Mouse (Mus musculus): ENCODE measurements around the gene Cdk9.
A peak's percentile ranks its signal among the peaks of the same experiment; 100 is the strongest.

The Cdk9 gene

GRCm38 (mm10) chr2:32704021-32704421, 8.9 kb downstream of the Cdk9 start, which contains the start of gene Fpgs:
Fpgs (minus strand) TSS chr2:32704145.
- TF ChIP-seq GATA4 (IDR thresholded peaks at IDR 0.05; ENCODE audit: insufficient replicate concordance, low read length) = no peak

- TF ChIP-seq GATA4 (IDR thresholded peaks at IDR 0.05; ENCODE audit: insufficient replicate concordance, low read length) = no peak
Observed at GRCm38 (mm10) chr2:32703046-32703445, 9.8 kb downstream of the Cdk9 start.

- TF ChIP-seq GATA4 (IDR thresholded peaks at IDR 0.05; ENCODE audit: insufficient replicate concordance, low read length) = no peak
Observed at GRCm38 (mm10) chr2:32700966-32701743, 11.7 kb downstream of the Cdk9 start.

- TF ChIP-seq GATA4 (IDR thresholded peaks at IDR 0.05; ENCODE audit: insufficient replicate concordance, low read length) = no peak
Observed at GRCm38 (mm10) chr2:32699680-32700079, 13.2 kb downstream of the Cdk9 start.

- no peak for TF ChIP-seq GATA4 (IDR thresholded peaks at IDR 0.05; ENCODE audit: insufficient replicate concordance, low read length)
Observed at GRCm38 (mm10) chr2:32694691-32695090, 18.2 kb downstream of the Cdk9 start.

GRCm38 (mm10) chr2:32693823-32694411, 19.0 kb downstream of the Cdk9 start:
- peak; percentile 93; the same call in 1 of the 2 replicates for TF ChIP-seq GATA4 (IDR thresholded peaks at IDR 0.05; ENCODE audit: insufficient replicate concordance, low read length)

GRCm38 (mm10) chr2:32693282-32693681, 19.6 kb downstream of the Cdk9 start:
- TF ChIP-seq GATA4 (IDR thresholded peaks at IDR 0.05; ENCODE audit: insufficient replicate concordance, low read length) = no peak

GRCm38 (mm10) chr2:32692496-32692895, 20.4 kb downstream of the Cdk9 start:
- no peak for TF ChIP-seq GATA4 (IDR thresholded peaks at IDR 0.05; ENCODE audit: insufficient replicate concordance, low read length)

- no peak for TF ChIP-seq GATA4 (IDR thresholded peaks at IDR 0.05; ENCODE audit: insufficient replicate concordance, low read length)
Observed at GRCm38 (mm10) chr2:32691041-32691440, 21.8 kb downstream of the Cdk9 start.

- no peak for TF ChIP-seq GATA4 (IDR thresholded peaks at IDR 0.05; ENCODE audit: insufficient replicate concordance, low read length)
Observed at GRCm38 (mm10) chr2:32689420-32689819, 23.5 kb downstream of the Cdk9 start.

- no peak for TF ChIP-seq GATA4 (IDR thresholded peaks at IDR 0.05; ENCODE audit: insufficient replicate concordance, low read length)
Observed at GRCm38 (mm10) chr2:32687562-32687961, 25.3 kb downstream of the Cdk9 start.

- no peak for TF ChIP-seq GATA4 (IDR thresholded peaks at IDR 0.05; ENCODE audit: insufficient replicate concordance, low read length)
Observed at GRCm38 (mm10) chr2:32686640-32687039, 26.2 kb downstream of the Cdk9 start.

- TF ChIP-seq GATA4 (IDR thresholded peaks at IDR 0.05; ENCODE audit: insufficient replicate concordance, low read length) = no peak
Observed at GRCm38 (mm10) chr2:32685807-32686206, 27.1 kb downstream of the Cdk9 start.

GRCm38 (mm10) chr2:32684681-32685428, 28.0 kb downstream of the Cdk9 start:
- no peak for TF ChIP-seq GATA4 (IDR thresholded peaks at IDR 0.05; ENCODE audit: insufficient replicate concordance, low read length)

GRCm38 (mm10) chr2:32683701-32684100, 29.2 kb downstream of the Cdk9 start:
- no peak for TF ChIP-seq GATA4 (IDR thresholded peaks at IDR 0.05; ENCODE audit: insufficient replicate concordance, low read length)

Data from liver, adult (tissue).